Mouse (Mus musculus): ENCODE measurements around the gene Neu2.
"Not testable (repeated sequence)": the region's sequence is repeated elsewhere in the genome, so short reads cannot be mapped to it uniquely, and the experiment has no call there.

Gene Neu2

GRCm38 (mm10) chr1:87509561-87510165 is at the start of gene Neu2:
TSS of gene Neu2 (plus strand) at chr1:87509889.
- peak; percentile 56 to 83 for DNase-seq

- DNase-seq, result no peak
Observed at GRCm38 (mm10) chr1:87467469-87467868, 42.2 kb upstream of the Neu2 start.

- DNase-seq, result no peak
Observed at GRCm38 (mm10) chr1:87468321-87468720, 41.4 kb upstream of the Neu2 start.

- DNase-seq, result not testable (repeated sequence)
Observed at GRCm38 (mm10) chr1:87469971-87470370, 39.7 kb upstream of the Neu2 start, which contains the start of gene Snorc. TSS of gene Snorc (plus strand) at chr1:87470271.

GRCm38 (mm10) chr1:87471914-87472313 is 37.8 kb upstream of the Neu2 start:
- peak in 1 of 2 experiments; percentile 7 for DNase-seq

- peak; percentile 76 to 86 for DNase-seq
Observed at GRCm38 (mm10) chr1:87472576-87472975, 37.1 kb upstream of the Neu2 start.

- no peak for DNase-seq
Observed at GRCm38 (mm10) chr1:87475076-87475895, 34.4 kb upstream of the Neu2 start.

GRCm38 (mm10) chr1:87482546-87482945 is 27.1 kb upstream of the Neu2 start:
- no peak for DNase-seq

GRCm38 (mm10) chr1:87486386-87486785 is 23.3 kb upstream of the Neu2 start:
- no peak for DNase-seq

GRCm38 (mm10) chr1:87492285-87492684 is 17.4 kb upstream of the Neu2 start:
- DNase-seq, result no peak

GRCm38 (mm10) chr1:87493542-87493941 is 16.1 kb upstream of the Neu2 start:
- DNase-seq, result no peak

GRCm38 (mm10) chr1:87505524-87505923 is 4.2 kb upstream of the Neu2 start:
- peak in 1 of 2 experiments; percentile 21 for DNase-seq

GRCm38 (mm10) chr1:87507857-87508256 is 1.8 kb upstream of the Neu2 start:
- peak; percentile 20 to 31 for DNase-seq

- DNase-seq, result peak in 1 of 2 experiments; percentile 39
Observed at GRCm38 (mm10) chr1:87508591-87509560, 813 bp upstream of the Neu2 start.

- DNase-seq, result peak; percentile 52 to 81
Observed at GRCm38 (mm10) chr1:87510166-87510691, 540 bp downstream of the Neu2 start.

- peak in 1 of 2 experiments; percentile 18 for DNase-seq
Observed at GRCm38 (mm10) chr1:87510845-87511244, 1.2 kb downstream of the Neu2 start.

GRCm38 (mm10) chr1:87520467-87520866 is 10.8 kb downstream of the Neu2 start:
- no peak for DNase-seq

- DNase-seq, result no peak
Observed at GRCm38 (mm10) chr1:87521523-87521922, 11.8 kb downstream of the Neu2 start.

GRCm38 (mm10) chr1:87525041-87525440 is 15.4 kb downstream of the Neu2 start:
- DNase-seq, result no peak

- DNase-seq, result peak; percentile 27 to 63
Observed at GRCm38 (mm10) chr1:87527191-87527590, 17.5 kb downstream of the Neu2 start.

GRCm38 (mm10) chr1:87532346-87532745 is 22.7 kb downstream of the Neu2 start:
- DNase-seq, result no peak

GRCm38 (mm10) chr1:87534118-87534517 is 24.4 kb downstream of the Neu2 start:
- no peak for DNase-seq

- no peak for DNase-seq
Observed at GRCm38 (mm10) chr1:87537008-87537407, 27.3 kb downstream of the Neu2 start.
